Mouse (Mus musculus) forebrain, embryonic 16.5 days (tissue): Measurements from ENCODE around the gene Tas1r2. TPM values are rescaled to one million over a fixed set of nuclear protein-coding genes. Genes with fewer than 3 reads are reported as not detected.

Experiments
- ATAC-seq: fragments of 200-750 bp; cut with Nextera tagmentation; 2 replicates; pipeline ENCODE4 v1.8.0; 2017; ENCODE audit warnings: mild to moderate bottlenecking, moderate library complexity
- H3K27ac ChIP-seq: fragments of 300-500 bp; sonication (generic); 2 replicates; pipeline ENCODE4 v1.5.1; 2014; ENCODE audit warnings: low read length, control low read depth
- H3K27me3 ChIP-seq: fragments of 300-500 bp; sonication (generic); replicated peaks from 2 replicates; pipeline ENCODE4 v1.6.1; 2014; ENCODE audit warnings: low read length; ENCODE audit not compliant: control insufficient read depth, insufficient read depth
- H3K36me3 ChIP-seq: fragments of 300-500 bp; sonication (generic); 2 replicates; pipeline ENCODE4 v1.6.1; 2014; ENCODE audit not compliant: control insufficient read depth, insufficient read depth
- H3K4me1 ChIP-seq: fragments of 300-500 bp; sonication (generic); replicated peaks from 2 replicates; pipeline ENCODE4 v1.6.1; 2014; ENCODE audit warnings: low read length; ENCODE audit not compliant: control insufficient read depth, insufficient read depth
- H3K4me2 ChIP-seq: fragments of 300-500 bp; sonication (generic); 2 replicates; pipeline ENCODE4 v1.6.1; 2014; ENCODE audit warnings: mild to moderate bottlenecking, low read length, control low read depth
- H3K4me3 ChIP-seq: fragments of 300-500 bp; sonication (generic); replicated peaks from 2 replicates; pipeline ENCODE4 v1.5.1; 2014; ENCODE audit warnings: mild to moderate bottlenecking, low read length, control low read depth
- H3K9ac ChIP-seq: fragments of 300-500 bp; sonication (generic); replicated peaks from 2 replicates; pipeline ENCODE4 v1.6.1; 2014; ENCODE audit warnings: low read depth, low read length, control low read depth
- H3K9me3 ChIP-seq: fragments of 300-500 bp; sonication (generic); 2 replicates; pipeline ENCODE4 v1.6.1; 2016; ENCODE audit warnings: low read length; ENCODE audit not compliant: control insufficient read depth
- WGBS: fragments of 180-500 bp; shearing (Covaris S2); extraction: QIAGEN DNeasy Blood & Tissue Kit; methylation state at CpG from one replicate; pipeline ENCODE4 v1.1.7; 2014; 5-methylcytosine and 5-hydroxymethylcytosine counted together
- polyA plus RNA-seq: library from polyadenylated mRNA; unstranded; fragments of >200 nt; fragmentation: Nextera tagmentation; extraction: Ambion mirVana; gene quantifications from 2 replicates; pipeline ENCODE4 v1.2.1, GENCODE M21; 2015

The Tas1r2 gene
- polyA plus RNA-seq, result not detected in 2 replicates

DNA sequence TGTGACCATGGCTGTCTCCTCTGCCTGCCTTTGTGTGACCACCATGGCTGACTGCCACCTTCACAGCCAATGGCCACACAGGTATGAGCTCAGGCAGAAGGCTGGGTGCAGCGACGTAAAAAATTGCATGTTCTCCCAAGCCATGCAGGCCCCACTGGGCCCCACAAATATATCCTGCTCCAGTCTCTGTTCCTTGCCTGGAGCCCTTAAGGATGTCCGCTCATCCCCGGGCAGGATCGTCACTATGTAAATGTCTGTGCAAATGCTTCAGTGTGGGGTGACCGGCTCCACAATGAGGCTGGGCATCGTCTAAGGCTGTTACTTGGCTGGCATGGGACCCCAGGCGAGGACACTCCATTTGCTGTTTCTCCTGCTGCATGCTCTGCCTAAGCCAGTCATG lies at the start of gene Tas1r2:
Gene Tas1r2 (plus strand): TSS at position 301 of the 400 bp plus-strand sequence.
- Histone ChIP-seq H3K27ac (no peak within 1 kb of the TSS), H3K36me3 (no peaks in the 10 kb centered on the region), H3K4me2 (no peak within 1 kb of the TSS), H3K9me3 (no peaks in the 10 kb centered on the region), H3K9ac (no peak within 1 kb of the TSS), H3K4me1 (no peaks in the 10 kb centered on the region), H3K27me3 (no peaks in the 10 kb centered on the region), H3K4me3 (no peak within 1 kb of the TSS)
- no peak for ATAC-seq
- 86% methylated on average over 8 of the region's 8 CpGs for WGBS

DNA sequence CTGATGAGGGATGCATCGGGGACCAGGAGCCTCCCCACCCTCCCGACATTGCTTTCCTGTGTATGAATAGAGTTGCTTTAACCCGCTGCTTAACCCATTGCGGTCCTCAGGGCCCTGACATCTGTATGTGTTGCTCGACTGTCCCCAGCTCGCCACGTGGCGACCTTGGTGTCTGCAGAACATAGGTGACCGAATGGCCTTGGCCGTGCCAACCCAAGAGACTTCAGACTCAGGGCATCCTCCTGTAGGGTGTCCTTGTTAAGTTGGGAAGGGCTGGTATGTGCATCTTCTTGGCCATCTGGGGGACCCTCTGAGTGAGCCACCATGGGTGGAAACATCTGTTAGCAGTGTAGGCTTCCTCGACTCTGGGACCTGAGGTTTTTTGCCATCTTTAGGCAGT lies 48.1 kb upstream of the Tas1r2 start:
- no peak overlapping the region for H3K4me2 ChIP-seq
- H3K9ac ChIP-seq, result no peak overlapping the region
- H3K4me3 ChIP-seq, result no peak overlapping the region
- H3K27ac ChIP-seq, result no peak overlapping the region
- no peak for ATAC-seq
- 89% methylated on average over 11 of the region's 11 CpGs for WGBS
- H3K27me3 ChIP-seq, result no peaks in the 10 kb centered on the region
- H3K9me3 ChIP-seq, result no peaks in the 10 kb centered on the region
- no peaks in the 10 kb centered on the region for H3K36me3 ChIP-seq
- H3K4me1 ChIP-seq, result no peaks in the 10 kb centered on the region

DNA sequence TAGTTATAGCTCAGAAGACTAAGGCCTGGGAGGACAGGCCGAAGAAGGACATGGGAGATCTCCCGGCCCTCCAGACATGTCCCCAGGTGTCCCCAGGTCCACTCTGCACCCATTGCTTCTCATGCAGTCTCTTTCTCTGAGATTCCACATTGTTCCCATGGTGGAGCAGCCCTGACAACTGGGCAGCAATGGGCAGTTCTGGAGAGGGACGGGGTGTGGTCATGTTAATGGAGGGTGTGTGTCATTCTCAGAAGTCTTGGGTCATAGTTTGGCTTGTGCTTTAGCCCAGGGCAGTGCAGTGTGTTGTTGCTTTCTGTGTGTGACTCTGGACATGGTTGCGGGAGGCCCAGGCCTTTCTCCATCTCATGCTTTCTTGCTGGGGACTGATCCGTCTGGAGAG lies 46.6 kb upstream of the Tas1r2 start:
- 96% methylated on average over 5 of the region's 5 CpGs for WGBS

DNA sequence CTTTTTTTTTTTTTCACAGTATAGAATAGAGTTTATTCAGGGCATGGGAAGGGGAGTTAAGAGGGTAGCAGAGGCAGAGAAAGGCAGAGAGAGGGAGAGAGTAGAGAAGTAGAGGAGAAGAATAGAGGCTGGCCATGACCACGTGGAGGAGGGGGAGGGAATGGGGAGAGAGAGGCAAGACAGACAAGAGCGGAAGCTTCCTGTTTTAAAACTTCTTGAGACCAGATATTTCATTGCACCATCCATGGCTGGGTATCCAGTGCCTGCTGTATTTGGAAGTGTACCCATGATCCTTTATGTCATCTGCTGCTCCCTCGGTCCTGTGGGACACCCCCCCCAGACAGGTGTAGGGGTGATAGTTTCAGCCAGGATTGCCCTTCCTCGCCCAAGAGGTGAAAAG lies 44.4 kb upstream of the Tas1r2 start:
- Histone ChIP-seq H3K4me1 (0 out of 2 replicates have a peak, but pooled peaks cover 2% of the 10 kb centered on the region), H3K4me2 (no peak overlapping the region), H3K9ac (no peak overlapping the region), H3K36me3 (peaks cover 6% of the 10 kb centered on the region), H3K27me3 (no peaks in the 10 kb centered on the region), H3K4me3 (no peak overlapping the region), H3K9me3 (peaks cover 3% of the 10 kb centered on the region; the same call in 1 of the 2 replicates), H3K27ac (no peak overlapping the region)
- ATAC-seq, result no peak
- 65% methylated on average over 4 of the region's 4 CpGs for WGBS

More for the DNA sequence above, 46.6 kb upstream of the Tas1r2 start:
- no peak overlapping the region for H3K4me3 ChIP-seq
- no peaks in the 10 kb centered on the region for H3K27me3 ChIP-seq
- no peaks in the 10 kb centered on the region for H3K36me3 ChIP-seq
- H3K27ac ChIP-seq, result no peak overlapping the region
- H3K9ac ChIP-seq, result no peak overlapping the region
- no peaks in the 10 kb centered on the region for H3K9me3 ChIP-seq
- H3K4me2 ChIP-seq, result no peak overlapping the region
- ATAC-seq, result no peak
- 0 out of 2 replicates have a peak, but pooled peaks cover 2% of the 10 kb centered on the region for H3K4me1 ChIP-seq

DNA sequence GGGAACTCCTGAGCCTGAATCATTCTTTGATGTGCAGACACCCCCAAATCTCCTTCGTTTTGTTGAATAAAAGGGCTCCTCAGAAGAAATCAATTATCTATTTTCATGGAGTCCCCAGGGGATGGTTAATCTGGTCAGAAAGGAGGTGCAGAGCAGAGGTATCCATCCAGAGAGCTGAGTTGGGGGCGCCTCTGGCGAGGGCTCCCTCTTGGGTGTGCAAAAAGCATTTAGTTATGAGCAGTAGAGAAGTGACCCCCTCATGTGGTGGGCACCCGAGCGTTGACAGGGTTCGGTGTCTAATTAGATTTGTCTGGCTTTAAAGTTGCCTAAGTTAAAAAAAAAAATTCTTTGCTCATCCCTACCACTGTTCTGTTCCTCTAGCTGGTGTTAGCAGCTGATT lies 42.4 kb upstream of the Tas1r2 start:
- WGBS, result 47% methylated on average over 6 of the region's 6 CpGs

DNA sequence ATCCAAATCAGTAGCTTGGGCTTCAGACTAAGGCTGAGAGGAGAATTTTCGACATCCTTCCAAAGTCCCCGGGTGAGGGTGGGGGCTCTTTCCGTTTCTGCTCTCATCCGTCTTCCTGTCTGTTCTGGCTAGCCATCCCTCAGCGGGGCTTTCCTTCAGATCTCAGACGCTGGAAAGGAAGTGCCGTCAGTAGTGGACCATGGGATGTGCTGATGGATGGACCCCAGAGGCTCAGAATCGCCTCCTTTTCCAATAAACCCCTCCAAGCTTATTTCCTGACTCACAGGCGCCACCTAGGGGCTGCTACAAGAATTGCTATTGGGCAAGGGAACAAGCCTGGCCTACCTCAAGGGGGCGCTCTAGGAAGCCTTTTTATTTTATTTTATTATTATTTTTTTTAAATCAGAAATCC lies 41.8 kb upstream of the Tas1r2 start:
- ATAC-seq, result peak; percentile 18; the same call in 1 of the 2 replicates
- 8% methylated on average over 10 of the region's 10 CpGs for WGBS
- peaks cover 3% of the 10 kb centered on the region; the same call in 1 of the 2 replicates for H3K9me3 ChIP-seq
- peak overlapping the region; percentile 41; the same call in 1 of the 2 replicates for H3K9ac ChIP-seq
- peak overlapping the region; percentile 51 for H3K4me2 ChIP-seq
- H3K27me3 ChIP-seq, result no peaks in the 10 kb centered on the region
- peaks cover 9% of the 10 kb centered on the region; the same call in 1 of the 2 replicates for H3K4me1 ChIP-seq
- H3K27ac ChIP-seq, result no peak overlapping the region
- H3K4me3 ChIP-seq, result peak overlapping the region; percentile 23; the same call in 1 of the 2 replicates
- peaks cover 11% of the 10 kb centered on the region for H3K36me3 ChIP-seq

More for the DNA sequence above, 42.4 kb upstream of the Tas1r2 start:
- Histone ChIP-seq H3K9ac (no peak overlapping the region), H3K9me3 (peaks cover 3% of the 10 kb centered on the region; the same call in 1 of the 2 replicates), H3K27ac (no peak overlapping the region), H3K4me3 (no peak overlapping the region), H3K27me3 (no peaks in the 10 kb centered on the region), H3K4me2 (no peak overlapping the region), H3K36me3 (peaks cover 11% of the 10 kb centered on the region), H3K4me1 (peaks cover 4% of the 10 kb centered on the region; the same call in 1 of the 2 replicates)
- peak; percentile 22; the same call in 1 of the 2 replicates for ATAC-seq

DNA sequence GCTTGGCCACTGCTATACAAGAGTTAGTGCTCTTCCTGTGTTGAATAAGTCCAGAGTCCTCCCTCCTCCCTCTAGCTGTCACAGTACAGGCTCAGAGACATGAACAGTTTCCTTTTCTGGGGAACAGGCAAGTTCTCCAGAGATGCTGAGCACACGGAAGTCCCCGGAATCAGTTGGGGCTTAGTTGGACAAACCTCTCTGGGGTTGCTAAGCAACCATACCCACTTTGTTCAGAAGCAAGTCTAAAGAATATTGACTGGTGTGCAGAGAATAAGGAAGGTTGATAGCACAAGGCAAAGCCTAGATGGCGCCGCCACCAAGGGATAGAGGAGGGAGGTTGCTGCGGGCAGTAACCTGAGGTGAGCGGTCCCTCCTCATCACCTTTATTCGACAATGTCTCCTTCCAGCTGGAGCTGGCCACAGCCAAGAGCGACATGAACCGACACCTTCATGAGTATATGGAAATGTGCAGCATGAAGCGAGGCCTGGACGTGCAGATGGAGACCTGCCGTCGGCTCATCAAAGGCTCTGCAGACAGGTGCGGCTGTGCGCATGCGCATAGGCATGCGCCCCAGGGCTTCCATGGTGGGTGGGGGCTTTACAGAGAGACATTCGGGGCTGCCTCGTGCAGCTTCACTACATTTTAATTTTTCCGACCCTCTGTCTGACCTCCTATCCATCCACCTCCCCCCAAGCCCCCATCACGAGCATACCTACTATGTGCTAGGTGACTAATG lies 38.6 kb upstream of the Tas1r2 start:
- Histone ChIP-seq H3K9me3 (peaks cover 3% of the 10 kb centered on the region; the same call in 1 of the 2 replicates), H3K36me3 (peaks cover 11% of the 10 kb centered on the region), H3K4me1 (peaks cover 17% of the 10 kb centered on the region), H3K27me3 (no peaks in the 10 kb centered on the region), H3K4me3 (no peak overlapping the region), H3K9ac (no peak overlapping the region), H3K4me2 (no peak overlapping the region), H3K27ac (no peak overlapping the region)
- 90% methylated on average over 21 of the region's 21 CpGs for WGBS
- no peak for ATAC-seq

DNA sequence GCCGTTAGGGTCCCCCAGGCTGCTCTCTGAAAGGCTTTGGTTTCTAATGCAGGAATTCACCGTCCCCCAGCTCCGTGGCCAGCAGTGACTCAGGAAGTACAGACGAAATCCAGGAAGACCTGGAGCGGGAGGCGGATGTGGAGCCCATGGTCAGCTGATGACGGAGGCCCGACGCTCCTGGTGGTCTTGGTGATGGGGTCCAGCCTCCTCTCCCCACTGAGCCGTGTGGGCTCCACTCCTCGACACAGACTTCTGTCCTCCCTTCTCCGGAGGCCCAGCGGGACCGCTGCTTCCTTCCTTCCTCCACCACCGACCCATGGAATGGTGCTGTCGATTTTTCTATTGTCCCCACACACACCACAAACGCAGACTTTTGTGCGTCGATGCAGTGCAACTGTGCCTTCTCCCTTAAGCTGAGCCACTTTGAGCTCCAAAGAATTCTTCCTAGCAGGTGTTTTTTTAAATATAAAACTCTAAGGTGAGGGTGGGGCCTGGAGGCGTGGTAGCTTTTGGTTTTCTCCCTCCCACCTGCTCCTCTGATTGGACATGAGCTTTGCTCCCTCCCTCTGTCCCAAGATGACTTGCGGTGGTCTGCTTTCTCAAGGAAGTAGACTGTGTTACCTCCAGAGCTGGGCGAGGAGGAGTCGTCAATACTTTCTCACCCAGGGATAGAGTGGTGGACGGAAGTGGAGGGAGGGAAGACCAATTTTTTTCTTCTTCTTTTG lies 36.9 kb upstream of the Tas1r2 start:
- Histone ChIP-seq H3K4me1 (peaks cover 17% of the 10 kb centered on the region), H3K4me2 (peak overlapping the region; percentile 68), H3K27me3 (no peaks in the 10 kb centered on the region), H3K9me3 (peaks cover 3% of the 10 kb centered on the region; the same call in 1 of the 2 replicates), H3K9ac (peak overlapping the region; percentile 69), H3K36me3 (peaks cover 11% of the 10 kb centered on the region), H3K4me3 (peak overlapping the region; percentile 58), H3K27ac (peak overlapping the region; percentile 77)
- ATAC-seq, result peak; percentile 90
- 2% methylated on average over 24 of the region's 24 CpGs for WGBS

DNA sequence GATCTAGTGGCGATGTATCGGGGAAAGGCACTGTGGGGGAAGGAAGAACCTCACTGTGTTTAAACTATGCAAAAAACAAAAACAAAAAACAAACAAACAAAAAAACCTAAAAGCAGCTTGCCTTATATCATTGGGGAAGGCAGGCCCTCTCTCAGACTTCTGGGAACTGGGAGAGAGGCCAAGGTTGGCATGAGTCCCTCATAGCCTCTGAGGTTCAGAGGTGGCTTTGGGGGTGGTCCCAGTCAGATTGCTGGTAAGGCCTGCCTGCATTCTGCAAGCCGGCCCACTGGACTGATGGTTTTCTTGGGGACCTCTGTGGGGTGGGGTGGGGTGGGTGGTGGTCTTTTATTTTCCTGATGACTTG lies 36.4 kb upstream of the Tas1r2 start:
- Histone ChIP-seq H3K9ac (0 out of 2 replicates have a peak overlapping the region, but pooled peaks have one; percentile 37), H3K4me3 (peak overlapping the region; percentile 58), H3K27me3 (no peaks in the 10 kb centered on the region), H3K27ac (peak overlapping the region; percentile 77), H3K9me3 (peaks cover 3% of the 10 kb centered on the region; the same call in 1 of the 2 replicates), H3K36me3 (peaks cover 11% of the 10 kb centered on the region), H3K4me2 (peak overlapping the region; percentile 68), H3K4me1 (peaks cover 19% of the 10 kb centered on the region)
- no peak for ATAC-seq
- WGBS, result 49% methylated on average over 3 of the region's 3 CpGs
